Mouse (Mus musculus): ENCODE data around the gene Lrrk1.

The Lrrk1 gene

GRCm38 (mm10) chr7:66249426-66249825 lies 138.7 kb downstream of the Lrrk1 start:
- DNase-seq = no peak

- DNase-seq = no peak
These were observed 139.1 kb downstream of the Lrrk1 start for GRCm38 (mm10) chr7:66249020-66249419.

- DNase-seq = no peak
These were observed 139.9 kb downstream of the Lrrk1 start for GRCm38 (mm10) chr7:66248270-66248669.

- no peak for DNase-seq
These were observed 140.7 kb downstream of the Lrrk1 start for GRCm38 (mm10) chr7:66247274-66248021.

- DNase-seq = no peak
These were observed 141.4 kb downstream of the Lrrk1 start for GRCm38 (mm10) chr7:66246716-66247235.

GRCm38 (mm10) chr7:66245646-66246045 lies 142.5 kb downstream of the Lrrk1 start:
- DNase-seq = no peak

- DNase-seq = no peak
These were observed 144.3 kb downstream of the Lrrk1 start for GRCm38 (mm10) chr7:66243766-66244325.

GRCm38 (mm10) chr7:66241855-66242412 lies 146.2 kb downstream of the Lrrk1 start:
- DNase-seq = no peak

GRCm38 (mm10) chr7:66238157-66238556 lies 150.0 kb downstream of the Lrrk1 start:
- DNase-seq = no peak

GRCm38 (mm10) chr7:66233947-66234516 lies 154.1 kb downstream of the Lrrk1 start:
- DNase-seq = no peak

GRCm38 (mm10) chr7:66233141-66233946 lies 154.8 kb downstream of the Lrrk1 start:
- DNase-seq = no peak

GRCm38 (mm10) chr7:66231861-66232260 lies 156.3 kb downstream of the Lrrk1 start:
- no peak for DNase-seq

- no peak for DNase-seq
These were observed 157.3 kb downstream of the Lrrk1 start for GRCm38 (mm10) chr7:66230638-66231550.

- peak; percentile 41 for DNase-seq
These were observed 157.9 kb downstream of the Lrrk1 start for GRCm38 (mm10) chr7:66230246-66230637.

- DNase-seq = no peak
These were observed 158.7 kb downstream of the Lrrk1 start for GRCm38 (mm10) chr7:66229433-66229832.

GRCm38 (mm10) chr7:66228610-66228920 lies 159.6 kb downstream of the Lrrk1 start:
- no peak for DNase-seq

- DNase-seq = no peak
These were observed 160.1 kb downstream of the Lrrk1 start for GRCm38 (mm10) chr7:66227814-66228609.

- no peak for DNase-seq
These were observed 162.3 kb downstream of the Lrrk1 start for GRCm38 (mm10) chr7:66225881-66226280.

GRCm38 (mm10) chr7:66224541-66224940 lies 163.6 kb downstream of the Lrrk1 start:
- no peak for DNase-seq

- DNase-seq = no peak
These were observed 164.4 kb downstream of the Lrrk1 start for GRCm38 (mm10) chr7:66223731-66224130.

GRCm38 (mm10) chr7:66222621-66223091 lies 165.5 kb downstream of the Lrrk1 start:
- no peak for DNase-seq

All from thymus, postnatal 14 days (tissue).